ENCODE assay signal across 9 mouse cellular contexts in genomic region chr17:24841133-24841532, GRCm38 (mm10). TPM values are rescaled to one million over a fixed set of nuclear protein-coding genes. Genes with fewer than 3 reads are reported as not detected.
DNase-seq lines count a peak whose midpoint lies in the region; ATAC-seq and TF ChIP-seq lines count a peak whose summit lies in the region.
"Had no signal": no experiment of that assay in that cellular context is flagged by ENCODE, and none has a peak within 500 bp of the region (broad histone marks: within the 10 kb centered on the region; RNA-seq: fewer than 3 reads in every experiment).

No protein-coding gene starts in this region.

- no peak overlapping the region for H3K27ac ChIP-seq in heart, postnatal 0 days (ENCODE audit: low read depth)
- no peak overlapping the region for H3K27ac ChIP-seq in MEL (ENCODE audit: control insufficient read depth, low read depth, low read length)
- no peak overlapping the region for H3K27ac ChIP-seq in intestine, postnatal 0 days (ENCODE audit: low read depth, low read length)
- H3K27ac ChIP-seq in neural tube, embryonic 15.5 days (replicated peaks) = no peak overlapping the region

- peak; percentile 42; the same call in 1 of the 2 replicates for TF ChIP-seq CTCF in heart, postnatal 0 days (IDR thresholded peaks at IDR 0.05; ENCODE audit: low read depth)
- TF ChIP-seq CTCF in MEL (IDR thresholded peaks at IDR 0.05 in 2 of 3, conservative IDR thresholded peaks at IDR 0.05 in 1 of 3; ENCODE audit: control insufficient read depth in 1 of 3, insufficient read depth in 1 of 3, low read depth in 2 of 3, low read length in 3 of 3, poor library complexity in 1 of 3, severe bottlenecking in 1 of 3) = peak; percentile 7 to 53 (median 47); a peak in 4 of 6 replicates
- peak; percentile 82 for TF ChIP-seq CTCF in intestine, postnatal 0 days (IDR thresholded peaks at IDR 0.05; ENCODE audit: low read depth)

- no peak for ATAC-seq in heart, postnatal 0 days (ENCODE audit: insufficient read depth, low read depth)
- peak; percentile 40 for ATAC-seq in intestine, postnatal 0 days
- ATAC-seq in neutrophil, adult 5-6 weeks (ENCODE audit: extremely low read depth, insufficient number of reproducible peaks, low FRiP score, poor library complexity, severe bottlenecking) = peak; percentile 39; the same call in 1 of the 2 replicates
- no peak for ATAC-seq in neural tube, embryonic 15.5 days (ENCODE audit: low FRiP score)

- H3K4me1 ChIP-seq in heart, postnatal 0 days (ENCODE audit: control insufficient read depth, insufficient read depth) = peaks cover 12% of the 10 kb centered on the region
- no peaks in the 10 kb centered on the region for H3K4me1 ChIP-seq in MEL (ENCODE audit: control insufficient read depth in 1 of 2, insufficient read depth in 2 of 2, low read length in 2 of 2)
- H3K4me1 ChIP-seq in intestine, postnatal 0 days (replicated peaks; ENCODE audit: control insufficient read depth, insufficient read depth, low read length) = no peaks in the 10 kb centered on the region; the same call in 1 of the 2 replicates
- no peaks in the 10 kb centered on the region for H3K4me1 ChIP-seq in neural tube, embryonic 15.5 days

- no peaks in the 10 kb centered on the region for H3K79me2 ChIP-seq in MEL (ENCODE audit: control insufficient read depth, insufficient read depth, low read length, poor library complexity)

- H3K9me3 ChIP-seq in heart, postnatal 0 days (replicated peaks; ENCODE audit: control insufficient read depth, low read length) = no peaks in the 10 kb centered on the region
- no peaks in the 10 kb centered on the region for H3K9me3 ChIP-seq in MEL (replicated peaks; ENCODE audit: insufficient read depth, low read length)
- H3K9me3 ChIP-seq in intestine, postnatal 0 days (ENCODE audit: control insufficient read depth) = no peaks in the 10 kb centered on the region
- H3K9me3 ChIP-seq in neural tube, embryonic 15.5 days (replicated peaks) = no peaks in the 10 kb centered on the region

- no peak overlapping the region for H3K4me3 ChIP-seq in heart, postnatal 0 days (ENCODE audit: low read depth, low read length)
- H3K4me3 ChIP-seq in MEL (ENCODE audit: control insufficient read depth in 1 of 2, insufficient read depth in 1 of 2, low read depth in 2 of 2, low read length in 2 of 2) = no peak overlapping the region
- no peak overlapping the region for H3K4me3 ChIP-seq in intestine, postnatal 0 days (ENCODE audit: low read depth, low read length)
- H3K4me3 ChIP-seq in neural tube, embryonic 15.5 days (replicated peaks) = no peak overlapping the region

- TF ChIP-seq RAD21 in MEL (IDR thresholded peaks at IDR 0.05; ENCODE audit: low read depth, low read length) = peak; percentile 30

- no peak overlapping the region for H3K9ac ChIP-seq in heart, postnatal 0 days (replicated peaks; ENCODE audit: low read depth, low read length)
- H3K9ac ChIP-seq in MEL (ENCODE audit: control insufficient read depth, low read depth, low read length, poor library complexity, severe bottlenecking) = no peak overlapping the region
- no peak overlapping the region for H3K9ac ChIP-seq in intestine, postnatal 0 days (ENCODE audit: low read depth, low read length)
- no peak overlapping the region for H3K9ac ChIP-seq in neural tube, embryonic 15.5 days (replicated peaks)

- DNase-seq in heart, postnatal 0 days (ENCODE audit: low spot score) = no peak
- DNase-seq in heart, postnatal 4 days = no peak
- peak; percentile 25 for DNase-seq in MEL (ENCODE audit: low read depth, low spot score)
- DNase-seq in c-Kit-positive CD71-positive TER-119-positive erythroid progenitor cells, embryonic 14.5 days (ENCODE audit: low spot score) = no peak
- DNase-seq in layer of hippocampus, postnatal 10 days (ENCODE audit: low spot score in 2 of 2) = no peak

- no peak for TF ChIP-seq EP300 in heart, postnatal 0 days (IDR thresholded peaks at IDR 0.05; ENCODE audit: low read depth)
- no peak for TF ChIP-seq EP300 in MEL (IDR thresholded peaks at IDR 0.05; ENCODE audit: low read depth in 1 of 2, low read length in 2 of 2)

- 0 out of 2 replicates have a peak, but pooled peaks cover 2% of the 10 kb centered on the region for H3K27me3 ChIP-seq in heart, postnatal 0 days (ENCODE audit: control insufficient read depth, insufficient read depth, low read length)
- peaks cover 4 to 16% of the 10 kb centered on the region in 2 experiments for H3K27me3 ChIP-seq in MEL (ENCODE audit: control insufficient read depth in 1 of 2, insufficient read depth in 2 of 2, low read length in 2 of 2)
- no peaks in the 10 kb centered on the region for H3K27me3 ChIP-seq in intestine, postnatal 0 days (replicated peaks; ENCODE audit: control insufficient read depth, insufficient read depth, low read length)
- H3K27me3 ChIP-seq in neural tube, embryonic 15.5 days (replicated peaks) = peaks cover 33% of the 10 kb centered on the region

- no peaks in the 10 kb centered on the region for H3K36me3 ChIP-seq in heart, postnatal 0 days (replicated peaks; ENCODE audit: control insufficient read depth, insufficient read depth, low read length)
- no peaks in the 10 kb centered on the region for H3K36me3 ChIP-seq in MEL (ENCODE audit: control insufficient read depth in 1 of 2, insufficient read depth in 2 of 2, low read length in 2 of 2)
- no peaks in the 10 kb centered on the region for H3K36me3 ChIP-seq in intestine, postnatal 0 days (ENCODE audit: control insufficient read depth, insufficient read depth)
- no peaks in the 10 kb centered on the region for H3K36me3 ChIP-seq in neural tube, embryonic 15.5 days

- 47% methylated on average over 4 of the region's 4 CpGs for WGBS in heart, postnatal 0 days
- 48% methylated on average over 4 of the region's 4 CpGs for WGBS in intestine, postnatal 0 days
- 54% methylated on average over 4 of the region's 4 CpGs for WGBS in neural tube, embryonic 15.5 days

- TF ChIP-seq POLR2A in MEL (IDR thresholded peaks at IDR 0.05; ENCODE audit: control insufficient read depth in 1 of 2, insufficient read depth in 1 of 2, low read depth in 1 of 2, low read length in 2 of 2, poor library complexity in 1 of 2) = no peak

- H3K4me2 ChIP-seq in heart, postnatal 0 days (ENCODE audit: low read depth, low read length) = no peak overlapping the region
- no peak overlapping the region for H3K4me2 ChIP-seq in intestine, postnatal 0 days (replicated peaks; ENCODE audit: low read depth)
- no peak overlapping the region for H3K4me2 ChIP-seq in neural tube, embryonic 15.5 days

RNA-seq across cellular contexts. Expression of gene Hagh, which starts 1.2 kb away (rescaled TPM):
- 79.2 and 129 TPM in 2 replicates for total RNA-seq in heart, postnatal 0 days (2014; rRNA removed; ENCODE audit: low replicate concordance)
- 114 and 116 TPM in 2 replicates for polyA plus RNA-seq in heart, postnatal 0 days (2015; fragmentation: Nextera tagmentation; extraction: Ambion mirVana)
- 10 to 100 TPM; 77.6 to 82.3 TPM for total RNA-seq in heart, postnatal 4 days (2021)
- total RNA-seq in MEL (2012; rRNA removed) = 32.3 and 49.6 TPM in 2 replicates
- polyA plus RNA-seq in MEL (2012; ENCODE audit: insufficient read depth in 1 of 2, insufficient read length in 2 of 2, low read depth in 1 of 2, low replicate concordance in 2 of 2, missing spikeins in 1 of 2) = 10 to 100 TPM in 1 of 2 experiments, not detected in 1; 37.5 TPM
- 104 and 105 TPM in 2 replicates for polyA plus RNA-seq in intestine, postnatal 0 days (2015; fragmentation: Nextera tagmentation; extraction: Ambion mirVana)
- 17.9 and 28.0 TPM in 2 replicates for total RNA-seq in neutrophil, adult 5-6 weeks (2017)
- polyA plus RNA-seq in neural tube, embryonic 15.5 days (2015; fragmentation: Nextera tagmentation; extraction: Ambion mirVana) = 74.7 and 78.9 TPM in 2 replicates
- total RNA-seq in layer of hippocampus, postnatal 10 days (2021) = 10 to 100 TPM; 81.5 to 87.7 TPM

RNA-seq across cellular contexts. Expression of gene Fahd1, which starts 9.0 kb away (rescaled TPM):
- total RNA-seq in heart, postnatal 0 days (2014; rRNA removed; ENCODE audit: low replicate concordance) = 37.4 and 60.1 TPM in 2 replicates
- polyA plus RNA-seq in heart, postnatal 0 days (2015; fragmentation: Nextera tagmentation; extraction: Ambion mirVana) = 86.4 and 88.6 TPM in 2 replicates
- 10 to 100 TPM; 50.3 to 53.0 TPM for total RNA-seq in heart, postnatal 4 days (2021)
- total RNA-seq in MEL (2012; rRNA removed) = 2.0 and 2.7 TPM in 2 replicates
- 1 to 10 TPM in 1 of 2 experiments, not detected in 1; 4.7 TPM for polyA plus RNA-seq in MEL (2012; ENCODE audit: insufficient read depth in 1 of 2, insufficient read length in 2 of 2, low read depth in 1 of 2, low replicate concordance in 2 of 2, missing spikeins in 1 of 2)
- polyA plus RNA-seq in intestine, postnatal 0 days (2015; fragmentation: Nextera tagmentation; extraction: Ambion mirVana) = 165 and 195 TPM in 2 replicates
- 2.9 and 4.0 TPM in 2 replicates for total RNA-seq in neutrophil, adult 5-6 weeks (2017)
- 26.0 and 26.4 TPM in 2 replicates for polyA plus RNA-seq in neural tube, embryonic 15.5 days (2015; fragmentation: Nextera tagmentation; extraction: Ambion mirVana)
- 10 to 100 TPM; 15.6 to 16.2 TPM for total RNA-seq in layer of hippocampus, postnatal 10 days (2021)

RNA-seq across cellular contexts. Expression of gene Igfals, which starts 24.7 kb away (rescaled TPM):
- total RNA-seq in heart, postnatal 0 days (2014; rRNA removed; ENCODE audit: low replicate concordance) = 1.7 TPM in 2 replicates
- polyA plus RNA-seq in heart, postnatal 0 days (2015; fragmentation: Nextera tagmentation; extraction: Ambion mirVana) = 0.44 and 0.53 TPM in 2 replicates
- total RNA-seq in heart, postnatal 4 days (2021) = 1 to 10 TPM; 2.9 to 3.5 TPM
- total RNA-seq in MEL (2012; rRNA removed) = not detected in 2 replicates
- under 1 TPM in 1 of 2 experiments, not detected in 1; 0.04 TPM for polyA plus RNA-seq in MEL (2012; ENCODE audit: insufficient read depth in 1 of 2, insufficient read length in 2 of 2, low read depth in 1 of 2, low replicate concordance in 2 of 2, missing spikeins in 1 of 2)
- 17.2 and 18.3 TPM in 2 replicates for polyA plus RNA-seq in intestine, postnatal 0 days (2015; fragmentation: Nextera tagmentation; extraction: Ambion mirVana)
- total RNA-seq in neutrophil, adult 5-6 weeks (2017) = not detected in 2 replicates
- 0.06 and 0.78 TPM in 2 replicates for polyA plus RNA-seq in neural tube, embryonic 15.5 days (2015; fragmentation: Nextera tagmentation; extraction: Ambion mirVana)
- total RNA-seq in layer of hippocampus, postnatal 10 days (2021) = not detected
- total RNA-seq: hematopoietic stem cell, adult 5-6 weeks had no signal

RNA-seq across cellular contexts. Expression of gene Meiob, which starts 37.0 kb away (rescaled TPM):
- total RNA-seq in heart, postnatal 0 days (2014; rRNA removed; ENCODE audit: low replicate concordance) = not detected in 2 replicates
- polyA plus RNA-seq in heart, postnatal 0 days (2015; fragmentation: Nextera tagmentation; extraction: Ambion mirVana) = 0.10 TPM in 1 of 2 replicates, not detected in the other
- total RNA-seq in heart, postnatal 4 days (2021) = under 1 TPM in 1 of 2 experiments, not detected in 1; 0.16 TPM
- 0.15 TPM in 1 of 2 replicates, not detected in the other for total RNA-seq in MEL (2012; rRNA removed)
- polyA plus RNA-seq in MEL (2012; ENCODE audit: insufficient read depth in 1 of 2, insufficient read length in 2 of 2, low read depth in 1 of 2, low replicate concordance in 2 of 2, missing spikeins in 1 of 2) = under 1 TPM in 1 of 2 experiments, not detected in 1; 0.11 TPM
- 0.08 and 0.10 TPM in 2 replicates for polyA plus RNA-seq in intestine, postnatal 0 days (2015; fragmentation: Nextera tagmentation; extraction: Ambion mirVana)
- total RNA-seq in neutrophil, adult 5-6 weeks (2017) = not detected in 2 replicates
- not detected in 2 replicates for polyA plus RNA-seq in neural tube, embryonic 15.5 days (2015; fragmentation: Nextera tagmentation; extraction: Ambion mirVana)
- total RNA-seq in layer of hippocampus, postnatal 10 days (2021) = not detected
- total RNA-seq: hematopoietic stem cell, adult 5-6 weeks had no signal

RNA-seq across cellular contexts. Expression of gene Nubp2, which starts 45.0 kb away (rescaled TPM):
- total RNA-seq in heart, postnatal 0 days (2014; rRNA removed; ENCODE audit: low replicate concordance) = 36.6 and 44.9 TPM in 2 replicates
- 29.8 and 31.3 TPM in 2 replicates for polyA plus RNA-seq in heart, postnatal 0 days (2015; fragmentation: Nextera tagmentation; extraction: Ambion mirVana)
- total RNA-seq in heart, postnatal 4 days (2021) = 10 to 100 TPM; 25.6 to 27.0 TPM
- 109 and 141 TPM in 2 replicates for total RNA-seq in MEL (2012; rRNA removed)
- 100 to 1,000 TPM in 1 of 2 experiments, not detected in 1; 191 TPM for polyA plus RNA-seq in MEL (2012; ENCODE audit: insufficient read depth in 1 of 2, insufficient read length in 2 of 2, low read depth in 1 of 2, low replicate concordance in 2 of 2, missing spikeins in 1 of 2)
- 48.0 and 53.5 TPM in 2 replicates for polyA plus RNA-seq in intestine, postnatal 0 days (2015; fragmentation: Nextera tagmentation; extraction: Ambion mirVana)
- 26.3 and 32.4 TPM in 2 replicates for total RNA-seq in neutrophil, adult 5-6 weeks (2017)
- 63.2 and 68.9 TPM in 2 replicates for polyA plus RNA-seq in neural tube, embryonic 15.5 days (2015; fragmentation: Nextera tagmentation; extraction: Ambion mirVana)
- total RNA-seq in layer of hippocampus, postnatal 10 days (2021) = 10 to 100 TPM; 40.4 to 40.5 TPM

Comparison
In these comparisons a context has a peak if more than half of its experiments do, and no peak if none do; other contexts are left out.
1. ATAC-seq: peak in intestine, postnatal 0 days (single experiment) and neutrophil, adult 5-6 weeks (single experiment); none in heart, postnatal 0 days (single experiment) and neural tube, embryonic 15.5 days (single experiment).
2. Peak in every context shown above with its lines, with median percentiles within 50 percentile points of each other: CTCF ChIP-seq.